Mouse (Mus musculus) myocyte (in vitro differentiated cells): Measurements from ENCODE around the gene Stom.

Source experiments
- E2F4 ChIP-seq: IDR thresholded peaks from one replicate; pipeline ENCODE4 v1.6.1; 2011; ENCODE audit warnings: mild to moderate bottlenecking, control low read depth, moderate library complexity; ENCODE audit not compliant: insufficient read depth
- MAX ChIP-seq: IDR thresholded peaks from one replicate; pipeline ENCODE4 v1.6.1; 2011; ENCODE audit warnings: low read depth, mild to moderate bottlenecking, control low read depth
- POLR2A ChIP-seq: IDR thresholded peaks from one replicate; pipeline ENCODE4 v1.6.1; 2011; ENCODE audit warnings: low read depth, mild to moderate bottlenecking, control low read depth, moderate library complexity; ENCODE audit not compliant: insufficient read length
- POLR2AphosphoS2 ChIP-seq: IDR thresholded peaks from one replicate; pipeline ENCODE4 v1.6.1; 2011; ENCODE audit warnings: low read depth, control low read depth; ENCODE audit not compliant: insufficient read length
- SRF ChIP-seq: IDR thresholded peaks from one replicate; pipeline ENCODE4 v1.6.1; 2011; ENCODE audit warnings: low read depth; ENCODE audit not compliant: control insufficient read depth, insufficient read length

GRCm38 (mm10) chr2:35377600-35377999 lies 40.8 kb upstream of the Stom start:
- TF ChIP-seq MAX, result no peak
- TF ChIP-seq E2F4, result no peak
- TF ChIP-seq POLR2A, result no peak
- no peak for TF ChIP-seq POLR2AphosphoS2
- peak; percentile 77 for TF ChIP-seq SRF
